Mouse (Mus musculus): ENCODE data around the gene Rps6ka4.

GRCm38 (mm10) chr19:6857391-6858005 lies 17.1 kb upstream of the Rps6ka4 start:
- no peak for TF ChIP-seq CTCF (IDR thresholded peaks at IDR 0.05; ENCODE audit: insufficient read depth, low read depth, low read length)
- TF ChIP-seq POLR2A (IDR thresholded peaks at IDR 0.05; ENCODE audit: insufficient read depth, low read depth, low read length), result no peak

Measured in olfactory bulb, adult 2 months (tissue).